Mouse (Mus musculus) limb, embryonic 14.5 days (tissue): ENCODE data around the gene Fstl4. TPM values are rescaled to one million over a fixed set of nuclear protein-coding genes. Genes with fewer than 3 reads are reported as not detected.

Experiments
- ATAC-seq: fragments of 200-750 bp; cut with Nextera tagmentation; 2 replicates; pipeline ENCODE4 v1.8.0; 2017; ENCODE audit warnings: low read depth, moderate number of reproducible peaks, moderate TSS enrichment; ENCODE audit not compliant: low FRiP score
- DNase-seq: peaks from one replicate; pipeline ENCODE4 v3.0.0-alpha.2; 2015; ENCODE audit warnings: low spot score
- H3K27ac ChIP-seq: fragments of 300-500 bp; sonication (generic); replicated peaks from 2 replicates; pipeline ENCODE4 v1.5.1; 2014; ENCODE audit warnings: low read depth, mild to moderate bottlenecking, low read length, moderate library complexity, mixed read lengths
- H3K27me3 ChIP-seq: fragments of 300-500 bp; sonication (generic); 2 replicates; pipeline ENCODE4 v1.6.1; 2014; ENCODE audit warnings: low read length, mixed read lengths; ENCODE audit not compliant: control insufficient read depth, insufficient read depth
- H3K36me3 ChIP-seq: fragments of 300-500 bp; sonication (generic); 2 replicates; pipeline ENCODE4 v1.6.1; 2014; ENCODE audit warnings: mild to moderate bottlenecking, low read length, moderate library complexity, mixed read lengths; ENCODE audit not compliant: control insufficient read depth, insufficient read depth
- H3K4me1 ChIP-seq: fragments of 300-500 bp; sonication (generic); 2 replicates; pipeline ENCODE4 v1.6.1; 2014; ENCODE audit warnings: antibody characterized with exemption, low read length, mixed read lengths; ENCODE audit not compliant: control insufficient read depth, insufficient read depth
- H3K4me2 ChIP-seq: fragments of 300-500 bp; sonication (generic); replicated peaks from 2 replicates; pipeline ENCODE4 v1.6.1; 2014; ENCODE audit warnings: low read depth, mild to moderate bottlenecking, low read length, moderate library complexity; ENCODE audit not compliant: severe bottlenecking
- H3K4me3 ChIP-seq: fragments of 300-500 bp; sonication (generic); replicated peaks from 2 replicates; pipeline ENCODE4 v1.5.1; 2014; ENCODE audit warnings: low read length
- H3K9ac ChIP-seq: fragments of 300-500 bp; sonication (generic); 2 replicates; pipeline ENCODE4 v1.6.1; 2014; ENCODE audit warnings: mild to moderate bottlenecking, low read depth, low read length, moderate library complexity; ENCODE audit not compliant: severe bottlenecking
- H3K9me3 ChIP-seq: fragments of 300-500 bp; sonication (generic); 2 replicates; pipeline ENCODE4 v1.6.1; 2016; ENCODE audit warnings: low read length; ENCODE audit not compliant: control insufficient read depth
- POLR2A ChIP-seq: fragments of 200-500 bp; IDR thresholded peaks from 2 replicates; pipeline ENCODE4 v1.8.0; 2012; ENCODE audit warnings: inconsistent platforms, mild to moderate bottlenecking, moderate library complexity, borderline replicate concordance; ENCODE audit not compliant: insufficient read depth, insufficient read length; ENCODE audit errors: extremely low read depth
- WGBS: fragments of 180-500 bp; shearing (Covaris S2); extraction: QIAGEN DNeasy Blood & Tissue Kit; methylation state at CpG from one replicate; pipeline ENCODE4 v1.1.7; 2014; 5-methylcytosine and 5-hydroxymethylcytosine counted together
- polyA plus RNA-seq, 2 experiments: library from polyadenylated mRNA; depleted of rRNA in 1 of 2; stranded (reverse) in 1 of 2; unstranded in 1 of 2; fragments of >200 nt; fragmentation: Nextera tagmentation in 1 of 2; extraction: Ambion mirVana in 1 of 2; gene quantifications; 2 replicates each; pipeline versions ENCODE4 v1.2.1 to v1.2.3; 2012 to 2014

Fstl4 gene
- polyA plus RNA-seq, 2 experiments: 0.97 to 2.3 TPM

DNA sequence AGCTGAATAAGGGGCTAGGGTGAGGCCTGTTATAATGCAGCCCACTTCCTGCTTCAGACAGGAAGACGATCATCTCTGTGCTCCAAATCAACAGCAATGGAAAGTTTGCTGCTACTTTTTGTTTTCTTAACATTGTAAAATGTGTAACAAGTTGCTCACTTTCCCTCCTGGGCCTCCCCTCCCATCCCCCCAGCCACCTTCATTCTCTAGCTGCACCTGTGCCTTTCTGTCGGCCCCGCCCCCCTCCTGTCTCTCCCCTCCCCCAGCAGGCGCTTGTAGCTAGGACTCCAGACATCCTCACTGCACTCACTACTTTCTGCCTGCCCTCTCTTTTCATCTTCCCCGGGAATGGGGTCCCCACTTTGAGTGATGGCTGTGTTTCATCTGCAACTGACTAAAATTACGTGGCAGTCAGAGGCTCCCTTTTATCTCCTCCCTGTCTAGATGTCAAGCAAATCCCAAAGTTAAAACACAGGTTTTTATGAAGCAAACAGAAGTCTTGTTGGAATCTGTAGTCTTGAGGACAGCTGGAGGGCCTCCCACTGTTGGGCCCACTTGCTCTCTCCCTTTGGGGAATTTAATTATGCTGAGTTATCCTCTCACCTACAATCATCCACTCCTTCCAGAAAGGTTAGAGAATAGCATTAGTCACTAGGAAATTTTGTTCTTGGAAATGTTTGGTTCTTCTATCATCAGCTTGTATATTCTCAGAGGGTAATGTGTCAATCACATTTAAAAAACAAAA, 122.3 kb downstream of the Fstl4 start:
- no peak for ATAC-seq
- H3K27ac ChIP-seq: no peak overlapping the region
- H3K4me1 ChIP-seq: peaks cover 8% of the 10 kb centered on the region; the same call in 1 of the 2 replicates
- DNase-seq: no peak
- 5% methylated on average over 6 of the region's 6 CpGs for WGBS
- H3K36me3 ChIP-seq: no peaks in the 10 kb centered on the region
- no peaks in the 10 kb centered on the region for H3K9me3 ChIP-seq
- H3K27me3 ChIP-seq: no peaks in the 10 kb centered on the region
- no peak overlapping the region for H3K4me2 ChIP-seq
- H3K4me3 ChIP-seq: no peak overlapping the region
- H3K9ac ChIP-seq: no peak overlapping the region
- TF ChIP-seq POLR2A: no peak

DNA sequence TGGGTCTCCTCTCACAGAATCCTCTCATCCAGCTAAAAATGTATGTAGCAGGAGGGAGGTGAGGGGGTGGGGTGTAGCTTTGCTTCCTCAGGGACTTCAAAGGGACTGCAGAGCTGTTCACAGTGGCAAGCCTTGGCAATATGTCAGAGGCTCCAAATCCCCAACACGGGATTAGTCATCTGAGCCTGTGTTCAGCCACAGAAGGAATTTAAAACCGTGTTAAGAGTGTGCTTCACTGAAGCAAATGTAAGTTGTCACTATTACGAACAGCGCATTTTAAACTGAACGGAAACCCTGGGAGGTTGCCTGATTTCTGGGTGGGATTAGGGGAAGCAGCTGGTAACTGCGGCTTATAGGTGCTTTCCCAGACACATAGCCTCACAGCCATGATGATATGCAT, 123.7 kb downstream of the Fstl4 start:
- H3K27ac ChIP-seq: no peak overlapping the region
- H3K9ac ChIP-seq: no peak overlapping the region
- TF ChIP-seq POLR2A: no peak
- no peaks in the 10 kb centered on the region for H3K9me3 ChIP-seq
- peak; percentile 49 for DNase-seq
- H3K4me2 ChIP-seq: no peak overlapping the region; the same call in 1 of the 2 replicates
- no peaks in the 10 kb centered on the region for H3K27me3 ChIP-seq
- peak; percentile 63 for ATAC-seq
- H3K4me3 ChIP-seq: no peak overlapping the region
- H3K36me3 ChIP-seq: no peaks in the 10 kb centered on the region
- peaks cover 8% of the 10 kb centered on the region; the same call in 1 of the 2 replicates for H3K4me1 ChIP-seq
- 14% methylated on average over 6 of the region's 6 CpGs for WGBS

DNA sequence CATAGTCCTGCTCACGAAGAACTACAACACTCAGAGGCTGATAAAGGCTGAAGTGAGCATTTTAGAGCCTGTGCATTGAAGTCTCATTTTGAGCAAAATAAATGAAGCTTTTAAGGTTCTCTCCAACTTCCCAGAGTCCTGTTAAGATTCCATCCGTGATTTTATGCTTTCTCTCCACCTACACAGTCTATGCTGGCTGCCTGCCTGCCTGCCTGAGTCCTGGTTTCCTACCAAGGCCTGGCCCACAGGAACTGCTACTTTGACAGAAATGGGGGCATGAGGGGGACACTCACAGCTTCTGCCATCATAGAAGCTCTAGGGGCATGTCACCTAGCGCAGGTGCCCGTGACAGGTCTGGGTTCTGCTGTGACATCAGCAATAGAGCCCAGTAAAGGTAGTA, 125.1 kb downstream of the Fstl4 start:
- Histone ChIP-seq H3K27ac (no peak overlapping the region), H3K4me2 (no peak overlapping the region), H3K36me3 (no peaks in the 10 kb centered on the region), H3K4me3 (no peak overlapping the region), H3K9ac (no peak overlapping the region), H3K27me3 (no peaks in the 10 kb centered on the region), H3K9me3 (no peaks in the 10 kb centered on the region), H3K4me1 (peaks cover 8% of the 10 kb centered on the region; the same call in 1 of the 2 replicates)
- TF ChIP-seq POLR2A: no peak
- ATAC-seq: no peak
- no peak for DNase-seq
- 75% methylated on average over 4 of the region's 4 CpGs for WGBS

- H3K4me2 ChIP-seq: no peak overlapping the region
- H3K36me3 ChIP-seq: no peaks in the 10 kb centered on the region
- no peak overlapping the region for H3K9ac ChIP-seq
- 80% methylated on average over 7 of the region's 7 CpGs for WGBS
- no peak overlapping the region for H3K4me3 ChIP-seq
- H3K4me1 ChIP-seq: peaks cover 8% of the 10 kb centered on the region; the same call in 1 of the 2 replicates
- no peaks in the 10 kb centered on the region for H3K27me3 ChIP-seq
- H3K9me3 ChIP-seq: no peaks in the 10 kb centered on the region
- H3K27ac ChIP-seq: no peak overlapping the region
- ATAC-seq (no peak), DNase-seq (no peak)
- TF ChIP-seq POLR2A: no peak
Measured at GRCm38 (mm10) chr11:52890156-52890555, 125.7 kb downstream of the Fstl4 start.

DNA sequence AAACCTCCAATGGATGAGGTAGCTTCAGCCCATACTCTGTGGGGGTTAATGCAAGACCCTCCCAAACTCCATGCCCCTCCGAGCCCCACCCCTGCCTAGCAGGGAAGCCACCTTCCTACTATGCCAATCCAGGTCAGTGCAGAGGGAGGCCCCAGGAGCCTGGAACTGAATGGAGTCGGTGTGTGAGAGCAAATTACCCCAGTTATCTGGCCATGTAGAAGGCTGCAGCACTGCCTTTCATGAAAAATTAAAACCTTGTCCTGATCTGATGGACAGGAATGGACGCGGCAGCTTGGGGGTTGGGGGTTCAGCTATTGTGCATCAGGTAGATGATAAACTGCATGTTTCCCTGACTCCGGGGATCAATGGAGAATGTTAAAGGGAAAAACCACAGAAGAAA, 139.7 kb downstream of the Fstl4 start:
- no peak for ATAC-seq
- H3K27me3 ChIP-seq: no peaks in the 10 kb centered on the region
- no peaks in the 10 kb centered on the region for H3K9me3 ChIP-seq
- 84% methylated on average over 5 of the region's 5 CpGs for WGBS
- H3K27ac ChIP-seq: no peak overlapping the region
- no peak overlapping the region for H3K9ac ChIP-seq
- no peak overlapping the region for H3K4me3 ChIP-seq
- H3K4me1 ChIP-seq: no peaks in the 10 kb centered on the region
- no peak for DNase-seq
- no peaks in the 10 kb centered on the region for H3K36me3 ChIP-seq
- no peak overlapping the region for H3K4me2 ChIP-seq
- no peak for TF ChIP-seq POLR2A
